Mouse (Mus musculus) v-Abl transformed pro-B cells (cell line): ENCODE data around the gene Polg.

ENCODE experiments used
- in situ Hi-C, 2 experiments: fragments of 400-800 bp; cut with MboI; formaldehyde crosslinking; loops; one replicate each; pipeline ENCODE4 v1.15.1; 2025; ENCODE audit not compliant: unreplicated experiment in 2 of 2

Polg gene

DNA sequence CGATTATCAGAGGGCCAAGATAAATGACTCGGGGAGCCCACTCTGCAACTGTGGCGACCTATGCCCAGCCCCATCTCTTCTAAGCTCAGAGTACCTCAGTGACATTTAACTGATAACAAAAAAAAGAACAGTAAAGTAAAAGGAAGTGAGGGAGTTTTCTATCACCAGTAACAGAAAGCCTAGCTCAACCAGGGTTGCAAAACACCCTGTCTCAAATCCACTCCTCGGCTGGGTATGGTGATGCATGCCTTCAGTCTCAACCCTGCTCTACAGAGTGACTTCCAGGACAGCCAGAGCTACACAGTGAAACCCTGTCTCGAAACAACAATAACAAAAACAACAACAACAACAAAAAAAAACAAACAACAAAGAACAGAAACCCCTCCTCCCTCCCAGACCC is 3.6 kb upstream of the Polg start:
- in situ Hi-C loops, result loop anchor here (5.0 to 25.0 kb wide), 6 partner anchors 75 to 332 kb away; partner anchors contain the start of genes Mfge8 (in 2 of the 2), Fanci (in 1 of the 2), Hapln3 (in 1 of the 2) and Rlbp1 (in 1 of the 2)

DNA sequence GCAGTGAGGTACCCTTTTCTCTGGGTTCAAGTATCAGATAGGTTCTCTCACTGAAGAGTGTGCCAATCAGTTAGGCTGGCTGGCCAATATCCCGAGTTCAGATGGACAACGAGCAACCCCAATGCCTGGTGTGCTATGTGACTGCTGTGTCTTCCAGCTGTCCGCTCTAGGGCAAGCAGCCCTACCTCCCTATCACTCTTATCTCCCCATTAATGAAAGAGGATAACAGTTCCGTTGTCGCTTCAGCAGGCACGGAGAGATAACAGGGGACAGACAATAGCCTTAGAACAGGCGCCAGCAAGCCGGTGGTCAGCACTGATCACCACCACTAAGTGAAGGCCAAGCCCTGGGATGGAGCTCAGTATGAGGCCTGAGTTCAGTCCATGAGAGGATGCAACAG is 2.8 kb upstream of the Polg start:
- in situ Hi-C loops, result loop anchor here in 1 of 2 experiments (10.0 to 25.0 kb wide), 2 partner anchors 74 to 332 kb away; partner anchors contain the start of genes Fanci, Hapln3 and Mfge8

DNA sequence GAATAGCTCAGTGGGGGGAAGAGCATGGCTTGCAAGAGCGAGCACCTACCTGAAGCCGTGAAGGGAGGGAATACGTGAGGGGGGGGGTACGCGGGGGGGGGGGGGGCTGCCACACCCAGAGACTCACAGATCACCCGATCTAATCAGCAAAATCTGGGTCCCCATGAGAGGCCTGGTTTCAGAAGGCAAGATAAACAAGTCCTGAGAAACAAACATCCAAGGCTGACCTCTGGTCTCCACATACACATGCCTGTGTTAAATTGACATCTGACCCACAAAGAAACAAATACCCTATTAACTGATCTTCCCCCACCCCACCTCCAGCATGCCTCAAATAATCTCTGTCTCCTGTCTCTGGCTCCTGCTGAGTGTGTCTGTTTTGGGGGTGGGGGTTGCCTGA is 1.8 kb upstream of the Polg start:
- in situ Hi-C loops, result loop anchor here in 1 of 2 experiments (10.0 to 25.0 kb wide), 2 partner anchors 73 to 331 kb away; partner anchors contain the start of genes Fanci, Hapln3 and Mfge8

DNA sequence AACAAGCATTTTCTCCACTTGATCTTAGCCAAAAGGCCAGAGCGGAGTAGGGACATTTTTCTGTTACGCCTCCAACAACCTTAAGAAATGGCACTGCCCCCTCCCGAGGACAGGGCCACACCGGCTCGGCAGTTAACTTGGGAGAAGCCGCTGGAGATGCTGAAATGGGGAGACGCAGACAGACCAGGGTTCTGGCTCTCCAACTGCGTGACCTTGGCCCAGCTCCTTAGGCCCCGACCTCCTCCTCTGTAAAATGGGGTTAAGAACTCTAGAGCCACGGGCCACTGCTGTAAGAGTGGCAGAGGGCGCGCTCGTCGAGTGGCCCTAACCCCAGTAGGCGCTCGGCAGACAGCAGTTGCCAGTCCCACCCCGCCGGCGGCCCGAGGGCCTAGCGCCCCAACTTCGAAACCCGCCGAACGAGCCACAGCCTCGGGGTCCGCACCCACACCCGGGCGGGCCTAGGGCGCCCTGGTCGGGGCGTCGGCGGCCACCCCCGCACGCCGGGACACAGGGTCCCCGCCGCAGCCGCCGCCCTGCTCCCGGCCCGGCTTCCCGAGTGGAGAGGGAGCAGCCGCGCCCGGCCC is 609 bp downstream of the Polg start:
- in situ Hi-C loops, result loop anchor here in 1 of 2 experiments (10.0 to 25.0 kb wide), 2 partner anchors 71 to 328 kb away; partner anchors contain the start of genes Fanci, Hapln3 and Mfge8

GRCm38 (mm10) chr7:79464776-79465420 is 1.3 kb downstream of the Polg start:
- in situ Hi-C loops, result loop anchor here in 1 of 2 experiments (10.0 to 25.0 kb wide), 2 partner anchors 70 to 328 kb away; partner anchors contain the start of genes Fanci, Hapln3 and Mfge8

DNA sequence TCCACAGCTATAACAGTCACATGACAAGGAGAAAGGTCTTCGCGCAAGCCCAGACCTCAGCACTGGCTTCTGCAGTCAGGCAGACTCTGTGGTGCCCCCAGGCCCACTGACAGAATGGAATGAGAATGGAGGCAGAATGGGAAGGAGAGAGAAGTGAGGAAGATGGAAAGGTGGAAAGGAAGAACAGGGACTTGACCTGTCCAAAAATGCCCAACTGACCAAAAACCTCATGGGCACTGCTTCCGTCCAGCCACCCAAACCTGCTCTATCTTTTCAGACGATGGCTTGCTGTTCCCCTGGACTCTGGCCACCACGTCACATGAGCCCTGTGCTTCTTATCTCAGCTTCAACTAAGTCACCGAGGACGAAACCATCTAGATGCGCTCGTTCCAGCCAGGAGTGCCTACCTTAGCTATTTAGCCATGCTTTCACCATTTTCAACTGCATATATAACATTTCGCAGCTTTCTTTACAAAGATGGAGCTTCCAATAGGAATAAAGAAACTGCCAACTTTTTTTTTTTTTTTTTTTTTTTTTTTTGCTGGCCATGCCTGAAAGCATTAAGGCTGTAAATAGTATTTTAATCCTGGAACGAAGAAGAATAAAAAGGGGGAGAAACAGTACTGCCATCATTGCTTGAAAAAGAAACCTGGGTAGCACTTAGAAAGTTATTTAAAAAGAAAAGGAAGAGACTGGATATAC is 2.6 kb downstream of the Polg start:
- in situ Hi-C loops, result loop anchor here in 1 of 2 experiments (10.0 to 25.0 kb wide), 2 partner anchors 69 to 326 kb away; partner anchors contain the start of genes Fanci, Hapln3 and Mfge8

GRCm38 (mm10) chr7:79461721-79462120 is 4.4 kb downstream of the Polg start:
- in situ Hi-C loops, result loop anchor here in 1 of 2 experiments (10.0 to 25.0 kb wide), 2 partner anchors 67 to 324 kb away; partner anchors contain the start of genes Fanci, Hapln3 and Mfge8

DNA sequence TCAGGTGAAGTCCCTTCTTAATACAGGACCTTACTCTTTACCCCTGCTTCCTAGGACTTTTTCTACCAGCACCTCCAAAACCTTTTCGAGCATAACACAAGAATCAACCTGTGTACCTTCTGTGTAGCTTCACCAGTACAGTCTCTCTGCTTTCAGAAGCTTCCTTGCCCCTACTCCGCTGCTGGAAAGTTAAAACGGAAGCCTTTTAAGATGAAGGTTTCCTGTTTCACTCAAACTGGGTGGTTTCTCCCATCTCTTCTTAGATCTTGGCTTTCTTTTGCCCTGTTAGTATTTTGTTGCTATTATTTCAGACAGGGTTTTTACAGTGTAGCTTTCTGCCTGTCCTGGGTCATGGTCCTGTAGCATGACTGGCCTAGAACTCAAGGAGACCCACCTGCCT is 18.7 kb downstream of the Polg start:
- in situ Hi-C loops, result no loop called here

DNA sequence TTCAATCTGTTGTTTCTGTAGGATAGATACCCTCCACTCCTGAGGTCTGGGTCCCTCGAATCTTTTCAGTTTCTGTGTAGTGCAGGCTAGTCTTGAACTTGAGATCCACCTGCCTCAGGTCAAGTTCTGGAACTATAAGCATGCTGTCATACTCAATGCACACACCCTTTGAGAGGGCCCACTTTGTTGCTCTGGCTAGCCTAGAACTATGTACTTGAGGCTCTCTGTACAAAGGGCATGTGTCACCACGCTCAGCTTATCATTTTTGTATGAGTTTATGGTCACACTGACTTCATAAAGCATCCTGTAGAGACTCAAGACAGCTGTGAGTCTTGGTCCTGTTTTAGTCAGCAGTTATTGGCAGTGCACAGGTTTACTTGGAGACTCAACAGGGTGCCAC is 19.1 kb downstream of the Polg start:
- in situ Hi-C loops, result no loop called here

DNA sequence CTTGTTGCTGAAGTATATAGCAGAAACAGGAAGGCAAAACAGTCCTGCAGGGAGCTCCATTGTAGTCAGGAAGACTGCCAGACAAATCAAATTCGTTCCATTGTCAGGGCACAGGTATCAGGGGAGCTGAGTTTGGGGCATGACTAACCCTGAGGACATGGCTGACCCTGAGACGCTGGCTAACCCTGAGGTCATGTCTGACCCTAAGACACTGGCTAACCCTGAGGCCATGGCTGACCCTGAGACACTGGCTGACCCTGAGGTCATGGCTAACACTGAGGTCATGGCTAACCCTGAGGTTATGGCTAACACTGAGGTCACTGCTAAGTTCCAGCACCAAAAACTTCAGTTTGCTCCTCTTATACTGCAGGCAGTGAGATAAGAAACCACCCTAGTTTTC is 26.1 kb downstream of the Polg start:
- in situ Hi-C loops, result no loop called here

- in situ Hi-C loops, result no loop called here
These were observed 37.9 kb downstream of the Polg start for GRCm38 (mm10) chr7:79428243-79428642.

GRCm38 (mm10) chr7:79425804-79426203 is 40.4 kb downstream of the Polg start:
- in situ Hi-C loops, result no loop called here

GRCm38 (mm10) chr7:79422876-79423275 is 43.3 kb downstream of the Polg start:
- in situ Hi-C loops, result no loop called here

- in situ Hi-C loops, result no loop called here
These were observed 46.2 kb downstream of the Polg start for GRCm38 (mm10) chr7:79419950-79420349.

DNA sequence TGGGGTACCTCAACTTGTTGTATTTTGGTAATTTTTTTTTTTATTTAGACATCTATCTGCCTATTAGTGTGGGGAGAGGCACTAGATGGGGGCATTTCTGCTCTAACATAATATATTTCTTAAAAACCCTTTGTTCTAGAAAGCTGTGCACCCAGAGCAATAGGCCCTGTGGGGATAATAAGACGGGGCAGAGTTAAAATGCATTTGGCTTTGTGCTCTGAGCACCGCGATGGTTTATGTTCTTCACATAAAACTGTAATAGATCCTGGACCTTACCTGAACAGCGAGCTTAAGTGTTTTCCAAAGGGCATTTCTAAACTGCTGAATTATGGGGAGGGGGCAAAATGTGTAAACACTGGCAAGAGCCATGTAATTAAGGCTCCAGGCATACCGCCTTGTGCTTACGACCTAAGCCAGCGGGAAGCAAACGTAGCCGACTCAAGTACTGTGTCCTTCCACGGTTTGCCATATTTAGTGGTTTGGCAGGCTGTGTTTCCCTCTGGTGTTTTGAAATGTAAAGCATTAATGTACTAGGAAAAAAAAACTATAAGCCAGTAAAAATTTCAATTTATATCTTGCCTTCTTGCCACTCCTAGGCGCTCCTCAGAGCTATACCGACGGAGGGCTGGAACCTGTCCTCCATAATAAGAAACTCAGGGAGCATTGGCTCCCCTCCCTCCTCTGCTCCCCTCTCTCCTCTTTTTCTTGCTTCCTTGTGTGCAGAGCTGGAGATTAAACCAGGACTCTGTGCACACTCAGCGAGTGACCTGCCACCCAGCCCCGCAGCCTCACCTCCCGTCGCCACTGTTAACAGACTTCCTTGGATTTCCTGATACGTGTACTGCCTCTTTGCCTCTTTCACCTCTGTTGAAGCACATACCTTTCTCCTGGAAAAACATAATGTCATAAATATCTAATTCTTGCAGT is 51.5 kb downstream of the Polg start:
- in situ Hi-C loops, result no loop called here

DNA sequence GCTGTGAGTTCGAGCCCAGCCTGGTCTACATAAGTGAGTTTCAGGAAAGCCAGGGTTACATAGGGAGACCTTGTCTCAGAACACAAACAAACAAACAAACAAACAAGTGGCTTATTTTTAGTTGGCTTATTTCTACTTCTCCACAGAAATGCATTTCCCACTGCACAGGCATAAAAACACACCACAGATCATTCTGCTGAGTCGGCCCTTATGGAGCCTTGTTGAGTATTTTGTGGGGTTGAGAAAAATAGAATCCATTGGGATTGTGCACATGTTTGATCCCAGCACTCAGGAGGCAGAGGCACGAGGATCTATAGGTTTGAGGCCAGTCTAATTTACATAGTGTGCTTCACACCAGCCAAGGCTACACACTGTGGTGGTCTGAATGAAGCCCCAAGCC is 65.9 kb downstream of the Polg start:
- in situ Hi-C loops, result no loop called here

- in situ Hi-C loops, result loop anchor here in 1 of 2 experiments (10.0 kb wide), 1 partner anchor 66 kb away; the partner anchor contains the start of gene Polg
These were observed 67.2 kb downstream of the Polg start for GRCm38 (mm10) chr7:79398971-79399370.

GRCm38 (mm10) chr7:79398426-79398825 is 67.7 kb downstream of the Polg start:
- in situ Hi-C loops, result loop anchor here in 1 of 2 experiments (10.0 kb wide), 1 partner anchor 66 kb away; the partner anchor contains the start of gene Polg

DNA sequence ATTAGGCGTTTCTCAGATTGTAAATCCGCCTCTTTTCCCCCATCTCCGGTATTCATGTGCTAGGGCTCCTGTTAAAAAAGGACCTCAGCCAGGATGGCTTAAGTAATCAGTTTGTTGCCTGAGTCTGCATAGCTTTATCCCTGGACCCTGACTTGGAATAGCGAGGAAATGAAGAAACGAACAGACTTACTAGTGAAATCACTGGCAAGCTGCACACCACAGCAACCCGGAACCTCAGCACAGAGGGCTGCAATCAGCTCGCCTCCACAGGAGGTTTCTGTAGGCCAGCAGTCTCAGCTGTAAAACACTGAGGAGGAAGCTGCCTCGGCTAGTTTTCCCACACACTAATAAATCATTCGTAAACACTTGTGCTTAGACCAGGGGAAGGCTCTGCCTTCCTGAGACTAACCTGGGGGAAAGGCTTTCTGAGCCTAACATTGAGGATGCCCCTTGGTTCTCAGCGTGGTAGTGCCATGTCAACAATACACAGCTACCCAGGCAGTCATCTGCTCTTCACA is 68.7 kb downstream of the Polg start:
- in situ Hi-C loops, result loop anchor here in 1 of 2 experiments (10.0 kb wide), 1 partner anchor 67 kb away; the partner anchor contains the start of gene Polg
